In genomic region chr4:136285348-136285810, GRCm38 (mm10) we compare ENCODE assay signal across 8 mouse cellular contexts. TPM values are rescaled to one million over a fixed set of nuclear protein-coding genes. Genes with fewer than 3 reads are reported as not detected.
DNase-seq lines count a peak whose midpoint lies in the region; ATAC-seq and TF ChIP-seq lines count a peak whose summit lies in the region.

No protein-coding gene starts in this region.

- peak; percentile 93 for DNase-seq in heart, postnatal 14 days
- DNase-seq in layer of hippocampus, adult 11-12 months (ENCODE audit: low spot score), result peak; percentile 96
- peak; percentile 97 to 98 for DNase-seq in lung, adult 18-20 months
- DNase-seq in testis, postnatal 14 days (ENCODE audit: low spot score), result peak; percentile 96

- TF ChIP-seq POLR2A in ES-Bruce4 (IDR thresholded peaks at IDR 0.05; ENCODE audit: insufficient read depth, low read length), result no peak

- H3K27ac ChIP-seq in ES-Bruce4 (ENCODE audit: insufficient read depth, low read length), result no peak overlapping the region
- H3K27ac ChIP-seq in forebrain, embryonic 13.5 days, result peak overlapping the region; percentile 96
- peak overlapping the region; percentile 89 for H3K27ac ChIP-seq in neural tube, embryonic 15.5 days (replicated peaks)

- peak; percentile 98 for ATAC-seq in cerebellum, adult (ENCODE audit: insufficient number of reproducible peaks, low FRiP score, low TSS enrichment)
- peak; percentile 94 for ATAC-seq in forebrain, embryonic 13.5 days
- ATAC-seq in neural tube, embryonic 15.5 days (ENCODE audit: low FRiP score), result peak; percentile 93

- peak overlapping the region; percentile 51 for H3K9ac ChIP-seq in ES-Bruce4 (ENCODE audit: low read depth, poor library complexity, severe bottlenecking)
- peak overlapping the region; percentile 79 for H3K9ac ChIP-seq in forebrain, embryonic 13.5 days
- H3K9ac ChIP-seq in neural tube, embryonic 15.5 days (replicated peaks), result peak overlapping the region; percentile 56

- WGBS in forebrain, embryonic 13.5 days, result under 1% methylated on average over 25 of the region's 25 CpGs
- 0% methylated on average over 25 of the region's 25 CpGs for WGBS in neural tube, embryonic 15.5 days

- H3K27me3 ChIP-seq in ES-Bruce4 (ENCODE audit: control insufficient read depth, insufficient read depth, low read length, poor library complexity, severe bottlenecking), result no peaks in the 10 kb centered on the region
- peaks cover 17% of the 10 kb centered on the region for H3K27me3 ChIP-seq in forebrain, embryonic 13.5 days
- H3K27me3 ChIP-seq in neural tube, embryonic 15.5 days (replicated peaks), result peaks cover 12% of the 10 kb centered on the region

- TF ChIP-seq EP300 in ES-Bruce4 (IDR thresholded peaks at IDR 0.05; ENCODE audit: insufficient read depth, low read depth, low read length), result no peak

- peak overlapping the region; percentile 98 for H3K4me3 ChIP-seq in ES-Bruce4 (ENCODE audit: low read depth, low read length)
- H3K4me3 ChIP-seq in forebrain, embryonic 13.5 days, result peak overlapping the region; percentile 72
- H3K4me3 ChIP-seq in neural tube, embryonic 15.5 days (replicated peaks), result peak overlapping the region; percentile 78

- no peaks in the 10 kb centered on the region for H3K36me3 ChIP-seq in ES-Bruce4 (ENCODE audit: control insufficient read depth, insufficient read depth, low read length, poor library complexity, severe bottlenecking)
- H3K36me3 ChIP-seq in forebrain, embryonic 13.5 days (ENCODE audit: poor library complexity, severe bottlenecking), result peaks cover 29% of the 10 kb centered on the region
- H3K36me3 ChIP-seq in neural tube, embryonic 15.5 days, result peaks cover 31% of the 10 kb centered on the region

- H3K9me3 ChIP-seq in ES-Bruce4 (replicated peaks; ENCODE audit: control insufficient read depth, insufficient read depth, low read length, poor library complexity, severe bottlenecking), result no peaks in the 10 kb centered on the region
- H3K9me3 ChIP-seq in forebrain, embryonic 13.5 days (replicated peaks), result 0 out of 2 replicates have a peak, but pooled peaks cover 3% of the 10 kb centered on the region
- H3K9me3 ChIP-seq in neural tube, embryonic 15.5 days (replicated peaks), result no peaks in the 10 kb centered on the region

- no peak for TF ChIP-seq CTCF in ES-Bruce4 (IDR thresholded peaks at IDR 0.05; ENCODE audit: low read depth, low read length)

- peak overlapping the region; percentile 87 for H3K4me2 ChIP-seq in forebrain, embryonic 13.5 days
- H3K4me2 ChIP-seq in neural tube, embryonic 15.5 days, result peak overlapping the region; percentile 94

- intact Hi-C loops in heart, postnatal 14 days (cut with DNase I), result loop anchor here (2.0 to 5.0 kb wide), 2 partner anchors 25 to 37 kb away; no protein-coding TSS in a partner anchor

- H3K4me1 ChIP-seq in ES-Bruce4 (ENCODE audit: control insufficient read depth, insufficient read depth, low read length), result no peaks in the 10 kb centered on the region
- H3K4me1 ChIP-seq in forebrain, embryonic 13.5 days, result peaks cover 53% of the 10 kb centered on the region
- H3K4me1 ChIP-seq in neural tube, embryonic 15.5 days, result peaks cover 50% of the 10 kb centered on the region

RNA-seq across cellular contexts. Expression of gene Zfp46, which starts 0.9 kb away (rescaled TPM):
- 5.5 and 6.0 TPM in 2 replicates for polyA plus RNA-seq in ES-Bruce4 (2011; ENCODE audit: insufficient read depth, insufficient read length, low read depth, missing spikeins)
- polyA plus RNA-seq in forebrain, embryonic 13.5 days (2015; fragmentation: Nextera tagmentation; extraction: Ambion mirVana), result 30.7 and 32.9 TPM in 2 replicates
- 10 to 100 TPM; 56.1 to 64.2 TPM for total RNA-seq in heart, postnatal 14 days (2021)
- 34.7 and 37.5 TPM in 2 replicates for polyA plus RNA-seq in neural tube, embryonic 15.5 days (2015; fragmentation: Nextera tagmentation; extraction: Ambion mirVana)

RNA-seq across cellular contexts. Expression of gene Hnrnpr, which starts 25.4 kb away (rescaled TPM):
- polyA plus RNA-seq in ES-Bruce4 (2011; ENCODE audit: insufficient read depth, insufficient read length, low read depth, missing spikeins), result 128 and 131 TPM in 2 replicates
- 273 and 295 TPM in 2 replicates for polyA plus RNA-seq in forebrain, embryonic 13.5 days (2015; fragmentation: Nextera tagmentation; extraction: Ambion mirVana)
- 10 to 100 TPM; 47.8 to 51.5 TPM for total RNA-seq in heart, postnatal 14 days (2021)
- polyA plus RNA-seq in neural tube, embryonic 15.5 days (2015; fragmentation: Nextera tagmentation; extraction: Ambion mirVana), result 182 and 188 TPM in 2 replicates

RNA-seq across cellular contexts. Expression of gene Tcea3, which starts 37.9 kb away (rescaled TPM):
- 57.1 and 57.8 TPM in 2 replicates for polyA plus RNA-seq in ES-Bruce4 (2011; ENCODE audit: insufficient read depth, insufficient read length, low read depth, missing spikeins)
- polyA plus RNA-seq in forebrain, embryonic 13.5 days (2015; fragmentation: Nextera tagmentation; extraction: Ambion mirVana), result 0.52 and 0.66 TPM in 2 replicates
- total RNA-seq in heart, postnatal 14 days (2021), result 10 to 100 TPM; 77.1 to 77.6 TPM
- polyA plus RNA-seq in neural tube, embryonic 15.5 days (2015; fragmentation: Nextera tagmentation; extraction: Ambion mirVana), result 2.2 and 2.5 TPM in 2 replicates

Comparison
In these comparisons a context has a peak if more than half of its experiments do, and no peak if none do; other contexts are left out.
1. RNA of gene Tcea3, which starts 37.9 kb away (polyA plus RNA-seq): 57.1 to 57.8 TPM in ES-Bruce4; 2.2 to 2.5 TPM in neural tube, embryonic 15.5 days and 0.52 to 0.66 TPM in forebrain, embryonic 13.5 days; every median in the first group is over 10 times any median in the second.
2. Peak in every context shown above with its lines, with median percentiles within 50 percentile points of each other: H3K4me3 ChIP-seq, H3K9ac ChIP-seq, ATAC-seq and DNase-seq.